Mouse (Mus musculus) limb, embryonic 14.5 days (tissue): ENCODE results near the gene Iqcn. TPM values are rescaled to one million over a fixed set of nuclear protein-coding genes. Genes with fewer than 3 reads are reported as not detected.

Experiments
- ATAC-seq: fragments of 200-750 bp; cut with Nextera tagmentation; 2 replicates; pipeline ENCODE4 v1.8.0; 2017; ENCODE audit warnings: low read depth, moderate number of reproducible peaks, moderate TSS enrichment; ENCODE audit not compliant: low FRiP score
- DNase-seq: peaks from one replicate; pipeline ENCODE4 v3.0.0-alpha.2; 2015; ENCODE audit warnings: low spot score
- H3K27ac ChIP-seq: fragments of 300-500 bp; sonication (generic); replicated peaks from 2 replicates; pipeline ENCODE4 v1.5.1; 2014; ENCODE audit warnings: low read depth, mild to moderate bottlenecking, low read length, moderate library complexity, mixed read lengths
- H3K27me3 ChIP-seq: fragments of 300-500 bp; sonication (generic); 2 replicates; pipeline ENCODE4 v1.6.1; 2014; ENCODE audit warnings: low read length, mixed read lengths; ENCODE audit not compliant: control insufficient read depth, insufficient read depth
- H3K36me3 ChIP-seq: fragments of 300-500 bp; sonication (generic); 2 replicates; pipeline ENCODE4 v1.6.1; 2014; ENCODE audit warnings: mild to moderate bottlenecking, low read length, moderate library complexity, mixed read lengths; ENCODE audit not compliant: control insufficient read depth, insufficient read depth
- H3K4me1 ChIP-seq: fragments of 300-500 bp; sonication (generic); 2 replicates; pipeline ENCODE4 v1.6.1; 2014; ENCODE audit warnings: antibody characterized with exemption, low read length, mixed read lengths; ENCODE audit not compliant: control insufficient read depth, insufficient read depth
- H3K4me2 ChIP-seq: fragments of 300-500 bp; sonication (generic); replicated peaks from 2 replicates; pipeline ENCODE4 v1.6.1; 2014; ENCODE audit warnings: low read depth, mild to moderate bottlenecking, low read length, moderate library complexity; ENCODE audit not compliant: severe bottlenecking
- H3K4me3 ChIP-seq: fragments of 300-500 bp; sonication (generic); replicated peaks from 2 replicates; pipeline ENCODE4 v1.5.1; 2014; ENCODE audit warnings: low read length
- H3K9ac ChIP-seq: fragments of 300-500 bp; sonication (generic); 2 replicates; pipeline ENCODE4 v1.6.1; 2014; ENCODE audit warnings: mild to moderate bottlenecking, low read depth, low read length, moderate library complexity; ENCODE audit not compliant: severe bottlenecking
- H3K9me3 ChIP-seq: fragments of 300-500 bp; sonication (generic); 2 replicates; pipeline ENCODE4 v1.6.1; 2016; ENCODE audit warnings: low read length; ENCODE audit not compliant: control insufficient read depth
- POLR2A ChIP-seq: fragments of 200-500 bp; IDR thresholded peaks from 2 replicates; pipeline ENCODE4 v1.8.0; 2012; ENCODE audit warnings: inconsistent platforms, mild to moderate bottlenecking, moderate library complexity, borderline replicate concordance; ENCODE audit not compliant: insufficient read depth, insufficient read length; ENCODE audit errors: extremely low read depth
- WGBS: fragments of 180-500 bp; shearing (Covaris S2); extraction: QIAGEN DNeasy Blood & Tissue Kit; methylation state at CpG from one replicate; pipeline ENCODE4 v1.1.7; 2014; 5-methylcytosine and 5-hydroxymethylcytosine counted together
- polyA plus RNA-seq, 2 experiments: library from polyadenylated mRNA; depleted of rRNA in 1 of 2; stranded (reverse) in 1 of 2; unstranded in 1 of 2; fragments of >200 nt; fragmentation: Nextera tagmentation in 1 of 2; extraction: Ambion mirVana in 1 of 2; gene quantifications; 2 replicates each; pipeline versions ENCODE4 v1.2.1 to v1.2.3; 2012 to 2014

Iqcn gene
- polyA plus RNA-seq, 2 experiments: 0.04 to 0.10 TPM

DNA sequence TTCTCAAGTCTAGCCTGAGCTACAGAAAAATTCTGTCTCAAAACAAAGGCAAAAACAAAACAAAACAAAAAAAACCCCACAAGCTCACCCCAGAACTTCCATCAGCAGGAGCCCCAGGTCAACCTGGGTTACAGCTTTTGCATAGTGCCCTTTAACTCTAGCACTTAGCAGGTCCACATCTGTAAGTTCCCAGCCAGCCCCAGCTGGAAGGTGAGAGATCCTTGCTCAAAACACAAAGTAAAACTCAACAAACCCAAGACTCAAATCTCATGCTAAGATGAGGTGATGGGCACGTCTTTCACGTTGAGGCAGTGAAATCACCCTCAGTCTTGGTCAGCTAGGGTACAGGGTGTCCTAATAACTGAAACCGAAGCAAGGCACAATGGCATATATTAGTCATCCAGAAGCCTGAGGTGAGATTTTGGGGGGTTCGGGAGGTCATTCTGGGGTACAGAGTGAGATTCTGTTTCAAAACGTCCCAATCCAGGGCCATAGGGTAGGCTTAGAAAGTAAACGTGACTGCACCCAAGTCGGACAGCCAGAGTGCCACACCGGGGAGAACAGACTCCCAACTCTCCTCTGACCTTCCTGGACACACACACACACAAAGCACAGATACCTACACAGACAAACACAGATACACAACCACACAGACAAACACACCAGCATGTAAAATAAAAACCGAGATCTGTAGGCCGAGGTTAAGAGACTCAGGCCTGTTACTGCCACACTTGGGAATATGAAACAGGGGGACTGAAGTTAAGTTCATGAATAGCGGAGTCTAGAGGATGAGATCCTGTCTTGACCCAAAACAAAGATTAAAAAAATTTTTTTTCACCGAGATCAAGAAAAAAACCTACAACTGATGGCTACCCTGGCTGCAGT, 5.6 kb upstream of the Iqcn start:
- Histone ChIP-seq H3K27me3 (no peaks in the 10 kb centered on the region), H3K4me3 (peak overlapping the region; percentile 98), H3K9ac (peak overlapping the region; percentile 99; the same call in 1 of the 2 replicates), H3K36me3 (0 out of 2 replicates have a peak, but pooled peaks cover 4% of the 10 kb centered on the region), H3K4me2 (peak overlapping the region; percentile 57), H3K4me1 (peaks cover 37% of the 10 kb centered on the region), H3K9me3 (no peaks in the 10 kb centered on the region), H3K27ac (peak overlapping the region; percentile 94)
- ATAC-seq: no peak
- no peak for TF ChIP-seq POLR2A
- WGBS: 66% methylated on average over 12 of the region's 12 CpGs
- no peak for DNase-seq

DNA sequence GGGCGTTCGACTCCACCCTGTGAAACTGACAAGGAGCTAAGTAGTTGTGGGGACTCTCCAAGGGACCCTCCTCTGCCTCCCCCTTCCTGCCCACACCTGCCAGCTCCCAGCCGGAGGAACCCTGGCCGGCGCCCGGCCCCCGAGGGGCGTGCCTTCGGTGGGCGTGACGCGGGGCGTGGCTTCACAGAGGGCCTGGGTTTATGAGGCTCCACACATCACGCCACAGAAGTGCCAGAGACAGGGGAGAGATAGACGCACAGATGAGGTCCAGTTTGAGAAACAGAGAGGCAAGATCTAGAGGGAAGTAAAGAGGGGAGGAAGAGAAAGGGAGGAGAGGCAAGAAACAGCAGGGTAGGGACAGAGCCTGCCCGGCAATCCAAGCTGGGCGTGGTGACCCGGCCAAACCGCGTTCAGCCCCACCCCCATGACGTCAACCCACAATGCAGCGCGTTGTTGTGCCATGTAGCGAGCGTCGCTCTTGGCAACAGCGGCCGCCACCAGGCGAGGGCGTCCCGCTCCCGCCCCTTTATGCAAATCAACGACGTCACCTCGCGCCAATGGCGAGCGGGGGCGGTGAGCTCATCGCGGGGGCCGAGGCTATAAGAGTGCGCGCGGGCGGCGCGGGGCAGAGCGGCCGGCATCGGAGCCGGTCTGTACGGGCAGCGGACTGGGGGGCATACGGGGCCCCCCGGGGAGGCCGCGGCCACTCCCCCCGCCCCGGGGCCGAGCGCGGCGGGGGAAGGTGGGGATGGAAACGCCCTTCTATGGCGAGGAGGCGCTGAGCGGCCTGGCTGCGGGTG, 4.7 kb upstream of the Iqcn start, which contains the start of gene Jund:
Gene Jund (plus strand): TSS at position 640 of the 800 bp plus-strand sequence.
- no peaks in the 10 kb centered on the region for H3K27me3 ChIP-seq
- H3K9me3 ChIP-seq: no peaks in the 10 kb centered on the region
- TF ChIP-seq POLR2A: peak; percentile 99
- 1% methylated on average over 68 of the region's 69 CpGs for WGBS
- peak within 1 kb of the TSS; percentile 98 for H3K4me3 ChIP-seq
- peak; percentile 99 for DNase-seq
- peaks cover 9% of the 10 kb centered on the region for H3K36me3 ChIP-seq
- peak; percentile 89 for ATAC-seq
- H3K9ac ChIP-seq: peak within 1 kb of the TSS; percentile 99
- H3K27ac ChIP-seq: peak within 1 kb of the TSS; percentile 94
- peaks cover 37% of the 10 kb centered on the region for H3K4me1 ChIP-seq
- H3K4me2 ChIP-seq: peak within 1 kb of the TSS; percentile 57

DNA sequence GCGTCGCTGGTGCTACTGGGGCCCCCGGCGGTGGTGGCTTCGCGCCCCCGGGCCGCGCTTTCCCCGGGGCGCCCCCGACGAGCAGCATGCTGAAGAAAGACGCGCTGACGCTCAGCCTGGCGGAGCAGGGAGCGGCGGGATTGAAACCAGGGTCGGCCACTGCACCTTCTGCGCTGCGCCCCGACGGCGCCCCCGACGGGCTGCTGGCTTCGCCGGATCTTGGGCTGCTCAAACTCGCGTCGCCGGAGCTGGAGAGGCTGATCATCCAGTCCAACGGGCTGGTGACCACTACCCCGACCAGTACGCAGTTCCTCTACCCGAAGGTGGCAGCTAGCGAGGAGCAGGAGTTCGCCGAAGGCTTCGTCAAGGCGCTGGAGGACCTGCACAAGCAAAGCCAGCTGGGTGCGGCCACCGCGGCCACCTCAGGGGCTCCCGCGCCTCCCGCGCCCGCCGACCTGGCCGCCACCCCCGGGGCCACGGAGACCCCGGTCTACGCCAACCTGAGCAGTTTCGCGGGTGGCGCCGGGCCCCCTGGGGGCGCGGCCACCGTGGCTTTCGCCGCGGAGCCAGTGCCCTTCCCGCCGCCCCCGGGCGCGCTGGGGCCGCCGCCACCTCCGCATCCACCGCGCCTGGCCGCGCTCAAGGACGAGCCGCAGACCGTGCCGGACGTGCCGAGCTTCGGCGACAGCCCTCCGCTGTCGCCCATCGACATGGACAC, 4.0 kb upstream of the Iqcn start:
- Histone ChIP-seq H3K27ac (peak overlapping the region; percentile 94), H3K4me3 (peak overlapping the region; percentile 98), H3K4me1 (peaks cover 37% of the 10 kb centered on the region), H3K9me3 (no peaks in the 10 kb centered on the region), H3K9ac (peak overlapping the region; percentile 99), H3K4me2 (peak overlapping the region; percentile 53), H3K27me3 (no peaks in the 10 kb centered on the region), H3K36me3 (peaks cover 15% of the 10 kb centered on the region)
- DNase-seq (no peak), ATAC-seq (no peak; the same call in 1 of the 2 replicates)
- TF ChIP-seq POLR2A: no peak
- 0% methylated on average over 29 of the region's 89 CpGs for WGBS

DNA sequence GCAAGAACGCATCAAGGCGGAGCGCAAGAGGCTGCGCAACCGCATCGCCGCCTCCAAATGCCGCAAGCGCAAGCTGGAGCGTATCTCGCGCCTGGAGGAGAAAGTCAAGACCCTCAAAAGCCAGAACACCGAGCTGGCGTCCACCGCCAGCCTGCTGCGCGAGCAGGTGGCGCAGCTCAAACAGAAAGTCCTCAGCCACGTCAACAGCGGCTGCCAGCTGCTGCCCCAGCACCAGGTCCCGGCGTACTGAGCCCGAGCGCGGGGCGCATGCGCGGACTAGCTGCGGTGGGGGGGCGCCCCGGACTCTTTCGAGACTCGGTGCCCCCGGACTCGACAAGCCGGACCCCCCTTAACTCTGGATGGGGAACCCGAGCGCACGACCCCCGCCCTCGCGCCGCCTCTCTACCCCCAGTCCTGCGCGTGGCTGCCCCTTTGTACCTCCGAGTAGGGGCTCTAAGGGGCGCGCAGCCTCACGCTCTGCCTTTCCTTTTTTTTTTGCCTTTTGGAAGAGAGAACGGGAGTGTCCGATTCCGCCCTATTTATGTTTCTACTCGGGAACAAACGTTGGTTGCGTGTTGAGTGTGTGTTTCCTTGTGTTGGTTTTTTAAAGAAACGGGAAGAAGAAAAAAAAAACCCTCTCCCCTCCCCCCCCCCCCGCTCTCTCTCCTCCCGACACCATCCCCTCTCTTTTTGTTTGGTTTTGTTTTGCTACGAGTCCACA, 3.3 kb upstream of the Iqcn start:
- Histone ChIP-seq H3K9ac (peak overlapping the region; percentile 99), H3K9me3 (no peaks in the 10 kb centered on the region), H3K36me3 (peaks cover 15% of the 10 kb centered on the region), H3K27ac (peak overlapping the region; percentile 94), H3K27me3 (no peaks in the 10 kb centered on the region), H3K4me2 (peak overlapping the region; percentile 53), H3K4me1 (peaks cover 37% of the 10 kb centered on the region), H3K4me3 (peak overlapping the region; percentile 98)
- under 1% methylated on average over 58 of the region's 59 CpGs for WGBS
- TF ChIP-seq POLR2A: peak; percentile 73; the same call in 1 of the 2 replicates
- DNase-seq (peak; percentile 75), ATAC-seq (no peak)
